Mouse (Mus musculus) kidney, adult 2 months (tissue): ENCODE data around the gene Hist2h4.

ENCODE experiments used
- CTCF ChIP-seq: fragments of 200-500 bp; conservative IDR thresholded peaks from 2 replicates; pipeline ENCODE4 v1.5.1; 2011; ENCODE audit warnings: low read depth, mild to moderate bottlenecking, control low read depth, low read length, moderate library complexity, mixed read lengths; ENCODE audit not compliant: insufficient read depth, insufficient read length
- POLR2A ChIP-seq: fragments of 200-500 bp; IDR thresholded peaks from one replicate; pipeline ENCODE4 v1.6.1; 2011; ENCODE audit warnings: low read depth, low read length, control low read depth

DNA sequence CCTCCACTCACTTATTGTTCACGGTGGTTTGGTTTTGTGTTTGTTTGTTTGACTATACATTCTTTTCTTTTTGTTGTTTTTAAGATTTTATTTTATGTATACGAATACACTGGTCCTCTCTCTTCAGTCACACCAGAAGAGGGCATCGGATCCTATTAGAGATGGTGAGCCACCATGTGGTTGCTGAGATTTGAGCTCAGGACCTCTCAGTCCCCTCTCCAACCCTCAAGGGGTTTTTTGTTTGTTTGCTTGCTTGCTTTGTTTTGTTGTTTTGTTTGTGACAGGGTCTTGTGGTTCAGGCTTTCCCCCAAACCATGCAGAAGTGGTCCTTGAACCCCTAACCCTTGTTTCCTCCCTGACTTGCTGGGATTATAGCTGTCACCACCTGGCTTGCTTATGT, 1.5 kb downstream of the Hist2h4 start:
- no peak for TF ChIP-seq CTCF
- TF ChIP-seq POLR2A: no peak
